Mouse (Mus musculus) megakaryocyte, embryonic 14.5 days (primary cell): Measurements from ENCODE around the gene Zbtb16.

Experiments used
- FLI1 ChIP-seq: IDR thresholded peaks from 2 replicates; pipeline ENCODE4 v1.6.1; 2012; ENCODE audit warnings: low read length, inconsistent platforms, mixed read lengths
- GATA1 ChIP-seq: IDR thresholded peaks from 3 replicates; pipeline ENCODE4 v1.6.1; 2012; ENCODE audit warnings: mixed read lengths, low read length, inconsistent platforms, borderline replicate concordance

GRCm38 (mm10) chr9:48748761-48749160, 87.3 kb downstream of the Zbtb16 start:
- TF ChIP-seq GATA1 (no peak), FLI1 (no peak)
